Mouse (Mus musculus): ENCODE data around the gene P2rx4.

DNA sequence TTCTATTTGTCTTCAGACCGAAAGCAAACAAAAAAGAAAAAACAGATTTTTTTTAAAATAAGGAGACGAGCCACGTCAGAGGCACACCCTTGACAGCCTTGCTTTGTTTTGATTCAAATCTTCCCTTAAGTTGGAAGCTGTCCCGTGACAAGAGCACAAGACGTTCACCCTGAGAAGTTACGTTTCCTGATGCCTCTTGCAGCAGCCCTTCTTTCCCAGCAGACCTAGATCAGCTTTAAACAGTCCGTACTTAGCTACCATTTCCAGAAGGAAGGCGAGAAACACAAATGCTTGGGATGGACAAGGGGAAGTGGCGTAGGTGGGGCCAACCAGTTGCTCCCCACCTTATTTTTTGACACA lies 8.7 kb upstream of the P2rx4 start:
- TF ChIP-seq CTCF (IDR thresholded peaks at IDR 0.05; ENCODE audit: low read depth) (no peak), EP300 (IDR thresholded peaks at IDR 0.05; ENCODE audit: low read depth) (no peak)

Measured in liver, embryonic 14.5 days (tissue).